Mouse (Mus musculus) adrenal gland, adult (tissue): ENCODE results near the gene Eif4h.

Experiments used
- DNase-seq, 2 experiments: peaks; one replicate each; pipeline ENCODE4 v3.0.0; 2022 to 2023; ENCODE audit warnings: low spot score in 1 of 2; ENCODE audit not compliant: inconsistent age in 2 of 2

Gene Eif4h

DNA sequence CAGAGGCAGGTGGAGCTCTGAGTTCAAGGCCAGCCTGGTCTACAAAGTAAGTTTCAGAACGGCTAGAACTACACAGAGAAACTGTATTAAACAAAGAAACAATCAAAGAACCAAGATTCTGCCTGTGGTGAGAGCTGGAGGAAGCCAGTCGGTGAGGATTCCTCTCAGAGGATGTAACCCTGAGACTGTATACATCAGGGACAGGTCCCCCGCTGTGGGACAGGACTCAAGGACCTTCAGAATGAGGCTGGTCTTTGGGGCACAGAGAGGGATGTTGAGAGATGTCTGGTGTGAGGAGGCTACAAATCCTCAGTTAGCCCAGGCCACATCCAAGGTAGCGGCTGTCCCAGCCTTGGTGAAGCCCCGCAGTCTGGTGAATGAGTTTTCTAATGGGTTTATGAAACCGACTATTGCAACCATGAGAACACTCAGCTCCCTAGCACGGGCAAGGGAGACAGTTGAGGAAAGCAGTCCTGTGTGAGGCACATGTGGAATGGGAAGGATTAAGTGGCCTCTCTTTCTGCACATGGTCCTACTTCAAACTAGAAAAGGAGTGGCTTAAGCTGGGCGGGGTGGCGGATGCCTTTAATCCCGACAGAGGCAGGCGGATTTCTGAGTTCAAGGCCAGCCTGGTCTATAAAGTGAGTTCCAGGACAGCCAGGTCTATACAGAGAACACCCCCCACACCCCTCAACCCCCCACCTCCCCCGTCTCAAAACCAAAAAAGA lies 29.2 kb downstream of the Eif4h start:
- DNase-seq = no peak

DNA sequence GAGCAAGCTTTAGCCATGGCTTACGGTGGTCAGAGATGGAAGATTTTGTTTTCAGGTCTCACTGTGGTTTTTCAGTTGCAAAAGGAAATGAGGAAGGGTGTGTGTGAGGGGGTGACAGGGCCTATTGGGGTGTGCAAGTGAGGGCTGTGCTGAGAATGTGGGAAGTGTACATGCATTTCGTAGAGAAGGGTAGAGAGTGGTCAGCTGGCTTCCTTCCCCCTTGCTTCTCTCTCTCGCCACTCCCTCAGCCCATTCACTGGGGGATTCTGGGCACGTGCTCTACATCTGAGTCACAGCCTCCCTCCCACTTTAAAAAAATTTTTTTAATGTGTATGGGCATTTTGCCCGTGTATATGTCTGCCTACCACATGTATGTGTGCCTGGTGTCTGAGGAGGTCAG lies 32.2 kb downstream of the Eif4h start:
- DNase-seq = peak in 1 of 2 experiments; percentile 38

DNA sequence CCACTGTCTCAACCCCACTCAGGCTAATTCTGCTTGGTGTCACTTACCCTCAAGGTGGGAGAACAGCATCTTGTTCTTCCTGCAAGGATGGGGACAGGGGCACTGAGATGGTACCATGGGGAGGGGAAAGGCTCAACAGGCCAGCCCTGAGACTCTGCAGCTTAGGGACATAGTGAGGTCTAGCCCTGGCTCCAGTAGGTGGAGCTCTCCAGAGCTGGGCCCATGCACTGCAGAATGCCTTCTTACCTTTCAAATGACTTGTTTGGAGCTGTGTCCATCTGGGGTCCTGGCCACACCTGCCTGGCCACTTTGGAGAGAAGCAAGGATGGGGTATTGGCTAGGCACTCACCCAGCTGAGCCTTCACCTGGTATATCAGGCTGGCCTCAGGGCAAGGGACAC lies 33.0 kb downstream of the Eif4h start:
- DNase-seq = no peak

DNA sequence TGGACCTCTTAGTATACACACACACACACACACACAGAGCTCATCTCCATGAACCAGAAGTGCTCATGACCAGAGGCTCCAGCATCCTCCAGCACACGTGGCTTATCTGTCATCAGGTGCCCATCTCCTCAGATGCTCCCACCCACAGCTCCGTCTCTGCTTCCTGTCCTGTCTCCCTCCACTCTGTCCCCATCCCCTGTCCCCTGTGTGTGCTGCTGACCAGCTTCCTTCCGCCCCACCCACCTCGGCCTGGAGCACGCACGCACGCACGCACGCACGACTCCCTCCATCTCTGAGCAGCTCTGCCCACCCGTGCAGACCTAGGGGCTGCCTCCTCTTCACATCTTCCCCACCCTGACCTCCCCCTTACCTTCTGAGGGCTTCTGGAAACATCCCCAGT lies 34.9 kb downstream of the Eif4h start:
- no peak for DNase-seq

DNA sequence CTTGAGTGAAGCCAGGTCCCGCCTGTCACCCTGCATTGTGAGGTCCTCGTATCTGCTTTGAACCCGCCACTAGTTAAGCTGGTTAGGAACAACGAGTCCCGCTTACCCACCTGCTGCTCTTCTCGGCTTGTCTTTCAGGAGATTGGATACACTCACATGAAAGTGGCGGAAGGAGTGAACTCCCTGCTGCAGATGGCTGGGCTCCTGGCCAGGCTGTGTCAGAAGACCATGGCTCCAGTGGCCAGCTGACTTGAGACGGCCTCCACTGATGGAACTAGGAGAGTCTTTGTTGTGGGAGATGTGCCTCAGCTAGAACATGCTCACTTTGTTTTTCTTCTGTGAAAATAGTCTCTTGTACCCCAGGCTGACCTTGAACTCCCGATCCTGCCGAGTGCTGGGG lies 41.6 kb downstream of the Eif4h start:
- DNase-seq = no peak

DNA sequence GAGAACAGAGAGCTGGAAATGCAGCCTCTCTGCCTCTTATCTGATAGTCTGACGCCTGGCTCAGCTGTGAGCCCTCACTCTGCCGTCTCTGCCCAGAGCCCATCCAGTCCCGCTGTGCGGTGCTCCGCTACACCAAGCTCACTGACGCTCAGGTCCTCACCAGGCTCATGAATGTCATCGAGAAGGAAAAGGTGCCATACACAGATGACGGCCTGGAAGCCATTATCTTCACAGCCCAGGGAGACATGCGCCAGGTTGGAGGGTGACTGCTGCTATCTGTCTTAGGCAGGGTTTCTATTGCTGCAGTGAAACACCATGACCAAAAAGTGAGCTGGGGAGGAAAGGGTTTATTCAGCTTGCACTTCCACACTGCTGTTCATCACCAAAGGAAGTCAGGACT lies 46.2 kb downstream of the Eif4h start:
- no peak for DNase-seq

DNA sequence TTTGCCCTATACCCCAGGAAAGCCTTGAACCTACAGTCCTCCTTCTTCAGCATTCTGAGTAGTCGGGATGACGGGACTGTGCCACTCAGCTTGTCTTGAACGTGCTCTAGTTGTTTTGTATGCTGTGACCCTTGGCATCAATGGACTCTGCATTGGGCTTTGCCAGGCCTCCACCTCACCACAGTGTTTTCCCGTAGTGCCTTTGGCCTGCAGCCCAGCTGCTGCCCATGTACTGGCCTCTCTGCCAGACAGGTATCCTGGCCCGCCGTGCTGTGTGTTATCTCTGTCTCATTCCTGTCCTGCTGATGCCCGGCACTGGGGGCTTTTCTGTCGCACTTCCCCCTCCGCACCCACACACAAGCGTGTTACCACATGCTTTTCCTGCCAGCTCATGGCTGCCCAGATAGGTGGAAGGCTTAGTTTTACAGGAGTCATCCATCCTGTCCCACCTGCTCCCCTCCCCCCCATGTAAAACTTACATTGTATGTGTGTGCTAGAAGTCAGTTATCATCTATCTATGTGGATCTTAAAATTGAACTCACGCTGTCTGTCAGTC lies 47.2 kb downstream of the Eif4h start:
- no peak for DNase-seq

DNA sequence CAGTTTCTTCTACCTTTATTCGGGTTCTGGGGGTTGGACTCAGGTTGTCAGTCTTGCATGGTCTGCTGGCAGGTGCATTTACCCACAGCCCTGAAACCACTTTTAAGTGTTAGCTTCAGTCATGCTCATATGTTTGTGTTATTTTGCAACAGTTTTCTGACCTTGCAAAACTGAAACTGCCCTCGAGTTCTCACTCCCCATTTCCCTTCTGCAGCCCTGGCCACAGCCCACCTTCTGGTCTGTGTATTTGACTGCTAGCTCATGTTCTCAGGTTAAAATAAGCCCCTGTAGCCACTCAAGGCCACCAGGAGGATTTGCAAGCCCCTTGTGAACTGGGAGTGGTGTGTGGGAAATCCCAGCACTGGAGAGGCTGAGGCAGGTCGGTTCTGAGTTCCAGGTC lies 49.4 kb downstream of the Eif4h start:
- DNase-seq = no peak

DNA sequence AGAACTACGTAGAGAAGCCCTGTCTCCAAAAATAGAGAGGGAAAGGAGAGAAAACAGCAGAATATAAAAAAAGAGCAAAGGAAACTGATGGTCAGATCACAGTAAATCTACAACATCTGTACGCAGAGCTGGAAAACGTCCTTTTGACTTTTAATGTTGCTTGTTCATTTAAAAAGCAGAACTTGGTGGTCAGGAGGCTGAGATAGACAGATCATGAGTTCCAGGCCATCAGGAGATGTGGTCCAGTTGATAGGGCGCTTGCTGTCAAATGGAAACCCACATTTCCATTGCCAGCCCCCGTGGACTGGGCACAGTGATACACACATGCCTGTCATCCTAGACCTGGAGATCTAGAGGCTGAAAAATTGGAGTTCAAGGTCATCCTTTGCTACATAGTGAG lies 54.5 kb downstream of the Eif4h start:
- no peak for DNase-seq

DNA sequence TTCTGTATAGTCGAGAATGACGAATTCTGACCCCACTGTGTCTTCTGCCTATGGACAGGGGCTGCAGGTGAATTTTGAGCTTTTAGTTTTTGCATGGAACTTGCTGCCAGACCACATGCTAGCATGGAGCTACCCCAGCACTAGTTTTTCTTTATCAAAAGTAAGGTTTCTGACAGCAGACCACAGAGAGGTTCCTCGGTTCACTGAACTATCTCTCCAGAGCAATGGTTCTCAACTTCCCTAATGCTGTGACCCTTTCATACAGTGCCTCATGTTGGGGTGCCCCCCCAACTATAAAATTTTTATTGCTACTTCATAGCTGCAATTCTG lies 55.4 kb downstream of the Eif4h start:
- DNase-seq = no peak

DNA sequence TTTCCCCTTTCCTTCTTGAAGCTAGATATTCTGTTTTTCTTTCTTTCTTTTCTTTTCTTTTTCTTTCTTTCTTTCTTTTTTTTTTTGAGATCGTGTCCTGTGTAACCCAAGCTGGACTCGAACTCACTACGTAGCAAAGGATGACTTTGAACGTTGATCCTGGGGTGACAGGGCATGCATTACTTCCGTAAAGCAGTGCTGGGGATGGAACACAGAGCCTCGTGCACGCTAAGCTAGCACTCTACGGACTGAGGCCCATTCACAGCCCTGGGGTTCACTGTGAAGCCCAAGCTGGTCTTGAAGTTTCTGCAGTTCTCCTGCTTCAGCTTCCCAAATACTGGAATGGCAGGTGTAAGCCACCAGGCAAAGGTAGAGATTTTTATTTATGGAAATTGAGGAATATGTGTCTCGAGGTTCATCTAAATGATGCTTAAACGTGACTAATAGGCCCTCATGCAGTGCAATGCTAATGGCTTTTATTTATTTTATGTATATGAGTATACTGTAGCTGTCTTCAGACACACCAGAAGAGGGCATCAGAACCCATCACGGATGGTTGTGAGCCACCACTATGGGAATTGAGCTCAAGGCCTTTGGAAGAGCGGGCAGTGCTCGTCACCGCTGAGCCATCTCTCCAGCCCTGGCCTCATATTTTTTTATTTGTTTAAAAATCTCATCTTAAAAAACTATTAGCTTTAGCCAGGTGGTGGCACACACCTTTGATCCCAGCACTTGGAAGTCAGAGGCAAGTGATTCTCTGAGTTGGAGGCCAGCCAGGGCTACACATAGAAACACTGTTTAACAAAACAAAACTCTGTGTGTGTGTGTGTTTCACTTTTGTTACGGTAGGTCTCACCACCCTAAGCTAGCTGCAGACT lies 56.0 kb downstream of the Eif4h start:
- no peak for DNase-seq

DNA sequence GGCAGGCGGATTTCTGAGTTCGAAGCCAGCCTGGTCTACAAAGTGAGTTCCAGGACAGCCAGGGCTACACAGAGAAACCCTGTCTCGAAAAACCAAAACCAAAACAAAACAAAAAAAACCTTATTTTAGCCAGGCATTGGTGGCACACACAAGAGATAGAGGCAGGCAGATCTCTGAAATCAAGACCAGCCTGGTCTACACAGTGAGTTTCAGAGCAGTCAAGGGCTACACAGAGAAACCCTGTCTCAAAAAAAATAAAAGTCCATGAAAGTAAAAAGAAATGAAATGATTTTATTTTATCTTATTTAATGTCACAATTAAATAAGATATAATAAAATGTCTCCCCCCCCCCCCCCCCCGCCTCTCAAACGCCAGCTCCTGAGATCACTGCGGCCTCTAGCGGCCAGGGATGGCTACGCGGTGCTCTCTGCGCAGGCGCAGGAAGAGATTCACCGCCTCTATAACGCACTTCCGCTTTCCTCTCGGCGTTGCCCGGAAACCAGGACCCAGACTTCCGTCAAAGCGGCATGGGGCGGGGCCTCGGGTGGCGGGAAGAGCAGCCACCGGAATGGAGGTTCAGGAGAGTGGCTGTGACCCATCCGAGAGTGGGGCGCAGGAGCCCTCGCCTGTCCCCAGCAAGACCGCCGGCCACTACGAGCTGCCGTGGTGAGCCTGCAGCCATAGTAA lies 56.9 kb downstream of the Eif4h start:
- DNase-seq = peak; percentile 97 to 98

DNA sequence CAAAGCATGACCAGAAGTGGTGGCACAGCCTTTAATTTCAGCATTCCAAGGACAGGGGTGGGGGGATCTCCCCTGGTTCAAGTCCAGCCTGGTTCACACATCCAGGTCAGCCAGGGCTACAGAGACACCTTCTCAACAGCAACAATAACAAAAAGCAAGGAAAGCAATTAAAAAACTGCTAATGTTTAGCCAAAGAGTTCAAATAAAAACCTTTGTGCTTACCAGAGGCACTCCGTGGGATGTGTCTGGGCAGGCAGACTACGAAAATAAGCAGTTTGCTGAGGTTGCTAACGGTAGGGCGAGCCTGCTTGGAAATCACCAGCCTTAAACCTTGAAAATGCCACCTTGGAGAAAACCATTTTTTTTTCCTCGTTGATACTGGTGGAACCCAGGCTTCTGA lies 58.1 kb downstream of the Eif4h start, which contains the start of gene Rfc2:
TSS of gene Rfc2 (plus strand) at position 221 of the 400 bp plus-strand sequence.
- DNase-seq = no peak

DNA sequence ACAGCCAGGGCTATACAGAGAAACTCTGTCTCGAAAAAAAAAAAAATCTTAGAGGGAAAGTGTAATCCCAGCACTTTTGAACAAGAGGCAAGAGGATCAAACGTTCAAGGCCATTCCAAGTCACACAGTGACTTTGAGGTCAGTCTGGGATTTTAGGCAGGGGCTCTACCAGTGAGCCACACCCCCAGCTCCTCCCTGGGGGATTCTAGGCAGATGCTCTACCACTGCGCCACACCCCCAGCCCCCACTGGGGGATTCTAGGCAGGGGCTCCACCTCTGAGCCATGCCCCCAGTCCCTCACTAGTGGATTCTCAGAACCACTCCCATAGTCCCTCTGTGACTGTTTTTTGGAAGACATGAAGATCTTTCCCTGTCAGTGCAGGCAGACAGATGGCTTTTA lies 60.2 kb downstream of the Eif4h start:
- DNase-seq = no peak

DNA sequence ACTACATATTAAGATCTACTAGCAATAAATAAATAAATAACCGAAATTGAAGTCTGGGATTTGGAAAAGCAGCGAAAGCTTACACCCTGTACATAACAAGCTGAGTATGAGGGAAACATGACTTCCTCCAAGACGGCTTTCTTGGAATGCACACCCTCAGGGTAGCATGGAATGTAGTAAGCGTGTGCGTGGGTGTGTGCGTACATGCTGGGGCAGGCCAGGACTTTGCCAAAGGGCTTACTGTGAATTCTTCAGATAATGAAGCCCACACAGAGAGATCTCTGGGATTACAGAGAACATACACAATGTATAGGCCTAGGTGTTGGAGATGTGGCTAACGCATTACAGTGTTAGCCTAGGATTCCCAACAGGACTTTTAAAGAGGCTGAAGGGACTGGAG lies 61.8 kb downstream of the Eif4h start:
- DNase-seq = no peak

DNA sequence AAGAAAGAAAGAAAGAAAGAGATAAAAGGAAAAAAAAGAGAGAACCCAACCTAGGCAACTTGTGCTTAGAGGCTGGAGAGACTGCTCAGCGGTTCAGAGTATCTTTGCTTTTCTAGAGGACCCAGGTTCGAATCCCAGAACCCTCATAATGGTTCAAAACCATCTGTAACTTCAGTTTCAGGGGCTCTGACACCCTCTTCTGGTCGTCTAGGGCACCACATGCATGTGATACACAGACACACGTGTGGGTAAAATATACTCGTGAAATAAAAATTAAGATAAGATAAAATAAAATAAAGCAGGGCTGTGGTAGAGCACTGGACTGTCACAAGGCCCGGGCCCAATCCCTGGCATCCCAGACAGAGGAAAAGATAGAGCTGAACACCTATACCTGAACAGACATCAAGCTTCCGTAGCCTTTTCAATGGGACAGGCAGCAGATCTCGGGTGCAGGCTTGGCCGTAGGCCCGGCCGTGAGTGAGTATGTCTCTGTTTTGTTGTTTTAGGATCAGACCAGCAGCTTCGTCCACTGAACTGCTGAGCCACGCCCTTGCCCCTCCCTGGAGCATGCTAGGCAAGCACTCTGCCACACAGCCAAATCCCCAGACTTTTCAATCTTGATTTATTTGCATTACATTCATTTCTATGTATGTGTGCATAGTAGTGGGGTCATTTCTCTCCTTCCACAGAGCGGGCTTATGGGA lies 62.6 kb downstream of the Eif4h start:
- DNase-seq = no peak

DNA sequence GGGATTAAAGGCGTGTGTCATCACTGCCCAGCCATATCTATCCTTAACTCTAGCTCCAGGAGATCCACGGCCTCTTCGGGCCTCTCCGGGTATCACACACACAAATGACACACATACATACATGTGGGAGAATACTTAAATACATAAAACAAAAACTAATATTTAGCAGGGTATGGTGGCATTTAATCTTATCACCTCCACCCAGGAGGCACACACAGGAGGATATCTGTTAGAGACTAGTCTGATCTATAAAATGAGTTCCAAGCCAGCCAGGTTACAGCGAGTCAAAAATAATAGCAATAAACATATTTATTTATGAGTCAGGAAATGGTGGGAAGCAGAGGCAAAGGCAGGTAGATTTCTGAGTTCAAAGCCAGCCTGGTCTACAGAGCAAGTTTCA lies 63.5 kb downstream of the Eif4h start:
- DNase-seq = no peak

DNA sequence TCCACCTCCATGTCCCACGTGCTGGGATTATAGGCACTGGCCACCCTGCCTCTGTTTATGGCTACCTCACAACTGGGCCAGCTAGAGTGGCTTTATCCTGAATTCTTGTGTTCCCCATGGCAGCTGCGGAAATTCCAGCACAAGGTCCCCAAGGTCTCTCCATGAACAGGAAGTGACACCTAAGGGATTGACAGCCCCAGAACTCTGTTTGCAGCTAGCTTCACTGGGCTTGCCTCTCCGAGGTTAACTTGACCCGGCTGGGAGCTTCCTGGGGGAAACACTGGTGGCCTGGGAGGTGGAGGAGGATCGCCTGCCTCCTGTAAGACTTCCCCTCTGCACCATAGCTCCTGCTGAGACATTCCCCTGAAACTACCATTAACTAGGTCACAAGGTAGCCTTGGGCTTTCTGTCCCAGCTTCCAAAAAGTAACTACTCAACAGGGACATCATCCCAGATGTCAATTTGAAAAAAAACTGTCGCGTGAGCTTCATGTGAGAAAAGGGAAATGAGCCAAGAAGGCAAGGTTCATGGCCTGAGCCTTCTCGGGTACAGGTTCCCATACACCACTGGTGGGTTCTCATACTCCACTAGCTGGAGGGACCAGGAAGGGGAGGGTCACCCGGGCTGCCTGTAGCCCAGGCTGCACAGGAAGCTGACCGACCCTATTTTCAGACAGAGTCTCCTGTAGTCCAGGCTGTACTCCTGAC lies 66.6 kb downstream of the Eif4h start:
- DNase-seq = peak; percentile 41 to 77

DNA sequence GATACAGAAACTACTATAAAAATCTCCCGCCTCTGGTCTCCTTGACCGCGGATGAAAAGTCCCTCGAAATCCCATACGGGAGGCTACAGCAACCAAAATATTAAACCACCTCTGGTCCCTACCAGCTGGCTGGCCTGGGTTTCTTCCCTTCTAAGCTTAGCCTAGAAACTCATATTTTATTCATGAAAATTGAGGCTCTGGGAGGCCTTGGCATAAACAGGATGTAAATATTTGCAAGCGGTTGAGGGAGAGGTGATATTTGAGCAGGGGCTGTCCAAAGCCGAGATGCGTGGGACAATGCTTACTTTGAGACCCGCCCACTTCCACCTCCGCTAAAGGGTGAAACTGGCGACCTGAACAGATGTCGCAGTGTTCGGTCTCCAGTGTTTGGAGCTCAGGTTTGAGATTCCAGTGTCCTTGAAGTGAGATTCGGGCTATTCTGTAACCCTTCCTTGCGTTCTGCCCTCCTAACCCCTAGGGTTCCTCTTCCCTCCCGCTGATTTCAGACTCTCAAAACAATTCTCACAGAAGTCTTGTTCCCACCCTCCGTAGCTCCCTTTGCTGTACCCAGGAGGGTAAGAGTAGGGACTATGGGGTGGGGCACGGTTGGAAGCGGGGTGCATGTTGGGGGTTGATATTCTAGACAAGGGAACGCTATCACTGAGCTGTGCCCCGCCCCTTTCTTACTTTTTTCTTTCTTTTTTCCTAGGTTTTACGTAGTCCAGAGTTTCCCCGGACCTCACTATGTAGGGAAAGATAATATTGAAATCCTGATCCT lies 67.4 kb downstream of the Eif4h start:
- DNase-seq = peak; percentile 61 to 88
